Mouse (Mus musculus): ENCODE measurements around the gene Pdk1. TPM values are rescaled to one million over a fixed set of nuclear protein-coding genes. Genes with fewer than 3 reads are reported as not detected.

The Pdk1 gene
- polyA plus RNA-seq, 1 experiment from 2014 or later, result 14.4 TPM

DNA sequence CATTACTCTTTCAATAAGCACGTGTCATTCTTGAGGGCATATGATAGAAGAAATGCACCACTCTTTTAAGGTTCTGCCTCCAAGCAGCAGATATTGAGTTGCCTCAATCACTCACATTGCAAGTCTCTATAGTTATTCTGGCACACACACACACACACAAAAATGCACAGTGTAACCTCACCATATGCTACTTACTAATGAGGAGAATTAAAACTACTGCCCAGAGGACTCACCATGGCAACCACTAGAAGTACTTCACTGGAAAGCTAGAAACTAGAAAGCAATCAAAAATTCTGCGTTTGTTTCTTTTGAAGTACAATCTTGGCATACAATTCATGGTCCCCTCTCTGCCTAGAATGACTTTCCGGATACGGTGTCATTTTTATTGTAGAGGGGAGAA, 78.2 kb downstream of the Pdk1 start:
- no peak for ATAC-seq
- Histone ChIP-seq H3K4me2 (replicated peaks) (no peak overlapping the region), H3K36me3 (no peaks in the 10 kb centered on the region), H3K4me3 (replicated peaks) (no peak overlapping the region), H3K27me3 (no peaks in the 10 kb centered on the region), H3K9me3 (0 out of 2 replicates have a peak, but pooled peaks cover 3% of the 10 kb centered on the region), H3K27ac (no peak overlapping the region), H3K4me1 (replicated peaks) (no peaks in the 10 kb centered on the region), H3K9ac (replicated peaks) (no peak overlapping the region)
- 84% methylated on average over 4 of the region's 4 CpGs for WGBS

Other genes starting within 250 kb of the Pdk1 start
- 17.6 and 19.6 TPM in 2 replicates for gene Itga6, start 127.6 kb upstream of the Pdk1 start, polyA plus RNA-seq (2015; fragmentation: Nextera tagmentation; extraction: Ambion mirVana)
- gene Rapgef4, start 108.0 kb downstream of the Pdk1 start, polyA plus RNA-seq (2015; fragmentation: Nextera tagmentation; extraction: Ambion mirVana), result 11.3 and 12.5 TPM in 2 replicates